Mouse (Mus musculus) cortical plate, adult 2 months (tissue): ENCODE measurements at regions not wholly inside any gene's neighbourhood (a gene's known extent, or its start where the extent isn't known, plus 50 kb on each side); places are given as distances from the start of the nearest gene placed in this dataset.

ENCODE experiments used
- CTCF ChIP-seq: fragments of 200-500 bp; IDR thresholded peaks from 2 replicates; pipeline ENCODE4 v1.5.1; 2011; ENCODE audit warnings: mild to moderate bottlenecking, control low read depth, low read length; ENCODE audit not compliant: insufficient read depth; ENCODE audit errors: extremely low read depth
- POLR2A ChIP-seq: fragments of 200-500 bp; IDR thresholded peaks from 2 replicates; pipeline ENCODE4 v1.6.1; 2011; ENCODE audit warnings: mild to moderate bottlenecking, low read length, control low read depth; ENCODE audit not compliant: insufficient read depth; ENCODE audit errors: extremely low read depth

- TF ChIP-seq CTCF = no peak
- no peak for TF ChIP-seq POLR2A
Measured at GRCm38 (mm10) chr3:34576159-34576558, 74.0 kb upstream of the Sox2 start.
